Mouse (Mus musculus) regulatory T cell (primary cell): ENCODE data around the gene Kctd14.

ENCODE experiments used
- in situ Hi-C: fragments of 300-600 bp; cut with MboI, MseI; formaldehyde crosslinking; loops from one replicate; pipeline ENCODE4 v1.15.1; 2025; ENCODE audit warnings: high pct_unique_total_duplicates

Kctd14 gene

GRCm38 (mm10) chr7:97434517-97434916 lies 16.6 kb upstream of the Kctd14 start:
- in situ Hi-C loops: no loop called here

- in situ Hi-C loops: loop anchor here (5.0 kb wide), 1 partner anchor 593 kb away; no protein-coding TSS in a partner anchor
Observed at GRCm38 (mm10) chr7:97438986-97439385, 12.1 kb upstream of the Kctd14 start.

GRCm38 (mm10) chr7:97446171-97446925 lies 4.8 kb upstream of the Kctd14 start:
- in situ Hi-C loops: no loop called here

GRCm38 (mm10) chr7:97447050-97447531 lies 4.0 kb upstream of the Kctd14 start:
- in situ Hi-C loops: no loop called here

GRCm38 (mm10) chr7:97452196-97452595 lies 1.1 kb downstream of the Kctd14 start:
- in situ Hi-C loops: no loop called here

- in situ Hi-C loops: no loop called here
Observed at GRCm38 (mm10) chr7:97453141-97453921, 2.2 kb downstream of the Kctd14 start.

- in situ Hi-C loops: no loop called here
Observed at GRCm38 (mm10) chr7:97454795-97455194, 3.7 kb downstream of the Kctd14 start.

GRCm38 (mm10) chr7:97455577-97455976 lies 4.5 kb downstream of the Kctd14 start:
- in situ Hi-C loops: no loop called here

GRCm38 (mm10) chr7:97473001-97473400 lies 21.9 kb downstream of the Kctd14 start:
- in situ Hi-C loops: no loop called here

- in situ Hi-C loops: no loop called here
Observed at GRCm38 (mm10) chr7:97479349-97479748, 28.2 kb downstream of the Kctd14 start.

- in situ Hi-C loops: loop anchor here (10.0 kb wide), 1 partner anchor 55 kb away; no protein-coding TSS in a partner anchor
Observed at GRCm38 (mm10) chr7:97480290-97480689, 29.2 kb downstream of the Kctd14 start.

- in situ Hi-C loops: loop anchor here (10.0 kb wide), 1 partner anchor 56 kb away; no protein-coding TSS in a partner anchor
Observed at GRCm38 (mm10) chr7:97480821-97481339, 29.8 kb downstream of the Kctd14 start, which contains the start of gene Ints4. Gene Ints4, plus strand, starts transcription at chr7:97480956.

- in situ Hi-C loops: loop anchor here (10.0 kb wide), 1 partner anchor 59 kb away; no protein-coding TSS in a partner anchor
Observed at GRCm38 (mm10) chr7:97483378-97483777, 32.3 kb downstream of the Kctd14 start.

- in situ Hi-C loops: no loop called here
Observed at GRCm38 (mm10) chr7:97491157-97491556, 40.0 kb downstream of the Kctd14 start.

- in situ Hi-C loops: no loop called here
Observed at GRCm38 (mm10) chr7:97492420-97492819, 41.3 kb downstream of the Kctd14 start.

- in situ Hi-C loops: no loop called here
Observed at GRCm38 (mm10) chr7:97495052-97495451, 43.9 kb downstream of the Kctd14 start.

GRCm38 (mm10) chr7:97500555-97501209 lies 49.6 kb downstream of the Kctd14 start:
- in situ Hi-C loops: no loop called here
